ENCODE assay signal across 9 mouse cellular contexts in genomic region chr3:90387483-90387882, GRCm38 (mm10). TPM values are rescaled to one million over a fixed set of nuclear protein-coding genes. Genes with fewer than 3 reads are reported as not detected.
DNase-seq lines count a peak whose midpoint lies in the region; ATAC-seq lines count a peak whose summit lies in the region.
"Had no signal": no experiment of that assay in that cellular context is flagged by ENCODE, and none has a peak within 500 bp of the region (broad histone marks: within the 10 kb centered on the region; RNA-seq: fewer than 3 reads in every experiment).

No protein-coding gene starts in this region.

- H3K36me3 ChIP-seq in heart, embryonic 14.5 days (ENCODE audit: control insufficient read depth, insufficient read depth, low read length): peaks cover 17% of the 10 kb centered on the region
- H3K36me3 ChIP-seq in heart, embryonic 10.5 days: peaks cover 42% of the 10 kb centered on the region
- H3K36me3 ChIP-seq in forebrain, embryonic 16.5 days (ENCODE audit: control insufficient read depth, insufficient read depth): peaks cover 7% of the 10 kb centered on the region

- DNase-seq in heart, embryonic 10.5 days (ENCODE audit: low spot score): no peak
- peak; percentile 53 for DNase-seq in Muller cell, postnatal 12 days (ENCODE audit: inconsistent ontology term)
- peak; percentile 55 to 72 for DNase-seq in kidney, postnatal 25 days
- peak; percentile 44 to 65 for DNase-seq in lung, postnatal 4 days
- no peak for DNase-seq in spleen, postnatal 36 days (ENCODE audit: low spot score in 2 of 2)
- no peak for DNase-seq in thymus, postnatal 25 days

- H3K4me2 ChIP-seq in heart, embryonic 14.5 days (ENCODE audit: low read length): peak overlapping the region; percentile 31; the same call in 1 of the 2 replicates
- H3K4me2 ChIP-seq in forebrain, embryonic 16.5 days (ENCODE audit: low read length): peak overlapping the region; percentile 91

- ATAC-seq in heart, embryonic 14.5 days (ENCODE audit: insufficient number of reproducible peaks, insufficient read depth, low FRiP score, low read depth): no peak
- no peak for ATAC-seq in forebrain, embryonic 16.5 days

- no peaks in the 10 kb centered on the region for H3K27me3 ChIP-seq in heart, embryonic 14.5 days (ENCODE audit: control insufficient read depth, insufficient read depth, low read length)
- no peaks in the 10 kb centered on the region for H3K27me3 ChIP-seq in heart, embryonic 10.5 days (ENCODE audit: insufficient read depth, poor library complexity, severe bottlenecking)
- H3K27me3 ChIP-seq in forebrain, embryonic 16.5 days (replicated peaks; ENCODE audit: control insufficient read depth, insufficient read depth, low read length): no peaks in the 10 kb centered on the region

- no peak overlapping the region for H3K4me3 ChIP-seq in heart, embryonic 14.5 days (ENCODE audit: control insufficient read depth in 1 of 2, insufficient read depth in 1 of 2, low read depth in 1 of 2, low read length in 2 of 2)
- no peak overlapping the region for H3K4me3 ChIP-seq in heart, embryonic 10.5 days
- 0 out of 2 replicates have a peak overlapping the region, but pooled peaks have one; percentile 1 for H3K4me3 ChIP-seq in forebrain, embryonic 16.5 days (replicated peaks; ENCODE audit: low read length)

- H3K27ac ChIP-seq in heart, embryonic 14.5 days (replicated peaks in 1 of 2; ENCODE audit: control insufficient read depth in 1 of 2, insufficient read depth in 1 of 2, low read depth in 2 of 2, low read length in 2 of 2): no peak overlapping the region
- H3K27ac ChIP-seq in heart, embryonic 10.5 days: no peak overlapping the region
- H3K27ac ChIP-seq in forebrain, embryonic 16.5 days (ENCODE audit: low read length): no peak overlapping the region
- H3K27ac ChIP-seq: liver, embryonic 14.5 days had no signal

- H3K4me1 ChIP-seq in heart, embryonic 14.5 days (ENCODE audit: control insufficient read depth in 2 of 2, insufficient read depth in 2 of 2, low read length in 2 of 2): peaks cover 14 to 27% of the 10 kb centered on the region in 2 experiments
- peaks cover 60% of the 10 kb centered on the region for H3K4me1 ChIP-seq in heart, embryonic 10.5 days
- peaks cover 30% of the 10 kb centered on the region for H3K4me1 ChIP-seq in forebrain, embryonic 16.5 days (replicated peaks; ENCODE audit: control insufficient read depth, insufficient read depth, low read length)

- WGBS in heart, embryonic 14.5 days: 31% methylated on average over 11 of the region's 11 CpGs
- 63% methylated on average over 11 of the region's 11 CpGs for WGBS in heart, embryonic 10.5 days
- 38% methylated on average over 11 of the region's 11 CpGs for WGBS in forebrain, embryonic 16.5 days

- H3K9ac ChIP-seq in heart, embryonic 14.5 days (ENCODE audit: low read length): no peak overlapping the region
- H3K9ac ChIP-seq in forebrain, embryonic 16.5 days (replicated peaks; ENCODE audit: low read depth, low read length): peak overlapping the region; percentile 31; the same call in 1 of the 2 replicates
- H3K9ac ChIP-seq: liver, embryonic 14.5 days had no signal

- no peaks in the 10 kb centered on the region for H3K9me3 ChIP-seq in heart, embryonic 14.5 days (ENCODE audit: control insufficient read depth, low read length)
- H3K9me3 ChIP-seq in heart, embryonic 10.5 days: no peaks in the 10 kb centered on the region
- H3K9me3 ChIP-seq in forebrain, embryonic 16.5 days (ENCODE audit: control insufficient read depth, low read length): no peaks in the 10 kb centered on the region

RNA-seq across cellular contexts. Expression of gene Slc27a3, which starts 2.3 kb away (rescaled TPM):
- 4.3 and 4.6 TPM in 2 replicates for polyA plus RNA-seq in heart, embryonic 14.5 days (2014; fragmentation: Nextera tagmentation; extraction: Ambion mirVana)
- polyA plus RNA-seq in heart, embryonic 10.5 days (2016; fragmentation: Nextera tagmentation; extraction: Ambion mirVana): 12.6 and 19.9 TPM in 2 replicates
- 17.1 and 20.0 TPM in 2 replicates for polyA plus RNA-seq in forebrain, embryonic 16.5 days (2015; fragmentation: Nextera tagmentation; extraction: Ambion mirVana)

RNA-seq across cellular contexts. Expression of gene Ints3, which starts 45.9 kb away (rescaled TPM):
- 21.0 and 22.1 TPM in 2 replicates for polyA plus RNA-seq in heart, embryonic 14.5 days (2014; fragmentation: Nextera tagmentation; extraction: Ambion mirVana)
- 31.0 and 36.7 TPM in 2 replicates for polyA plus RNA-seq in heart, embryonic 10.5 days (2016; fragmentation: Nextera tagmentation; extraction: Ambion mirVana)
- 32.2 and 32.3 TPM in 2 replicates for polyA plus RNA-seq in forebrain, embryonic 16.5 days (2015; fragmentation: Nextera tagmentation; extraction: Ambion mirVana)

Comparison
In these comparisons a context has a peak if more than half of its experiments do, and no peak if none do; other contexts are left out.
1. DNase-seq: peak in Muller cell, postnatal 12 days (single experiment), kidney, postnatal 25 days (2 of 2) and lung, postnatal 4 days (2 of 2); none in heart, embryonic 10.5 days (single experiment), spleen, postnatal 36 days (0 of 2) and thymus, postnatal 25 days (single experiment).